ENCODE assay signal across 39 mouse cellular contexts in genomic region chr6:55328179-55328578, GRCm38 (mm10). TPM values are rescaled to one million over a fixed set of nuclear protein-coding genes. Genes with fewer than 3 reads are reported as not detected.
DNase-seq lines count a peak whose midpoint lies in the region; ATAC-seq and TF ChIP-seq lines count a peak whose summit lies in the region.
"Had no signal": no experiment of that assay in that cellular context is flagged by ENCODE, and none has a peak within 500 bp of the region (broad histone marks: within the 10 kb centered on the region; RNA-seq: fewer than 3 reads in every experiment).

No protein-coding gene starts in this region.

- TF ChIP-seq CTCF in lung, adult 2 months (IDR thresholded peaks at IDR 0.05; ENCODE audit: insufficient read depth, low read length) = no peak

- ATAC-seq in heart, embryonic 12.5 days (ENCODE audit: insufficient number of reproducible peaks, low FRiP score) = no peak
- no peak for ATAC-seq in kidney, embryonic 16.5 days (ENCODE audit: low FRiP score, low TSS enrichment)
- no peak for ATAC-seq in lung, embryonic 15.5 days (ENCODE audit: borderline replicate concordance, extremely low read depth, low FRiP score, low TSS enrichment)
- ATAC-seq in forebrain, embryonic 12.5 days (ENCODE audit: low FRiP score) = no peak
- ATAC-seq: forebrain, embryonic 15.5 days; intestine, embryonic 16.5 days; midbrain, embryonic 16.5 days had no signal

- H3K9ac ChIP-seq in heart, embryonic 12.5 days = no peak overlapping the region
- no peak overlapping the region for H3K9ac ChIP-seq in kidney, embryonic 16.5 days (replicated peaks; ENCODE audit: low read length)
- H3K9ac ChIP-seq in lung, embryonic 15.5 days = no peak overlapping the region
- no peak overlapping the region for H3K9ac ChIP-seq in forebrain, embryonic 12.5 days
- H3K9ac ChIP-seq: forebrain, embryonic 15.5 days; hindbrain, embryonic 13.5 days; limb, embryonic 12.5 days; liver, embryonic 15.5 days; neural tube, embryonic 12.5 days had no signal

- peak overlapping the region; percentile 36; the same call in 1 of the 2 replicates for H3K27ac ChIP-seq in heart, embryonic 12.5 days (ENCODE audit: poor library complexity, severe bottlenecking)
- H3K27ac ChIP-seq in kidney, embryonic 16.5 days (ENCODE audit: low read length) = no peak overlapping the region
- peak overlapping the region; percentile 49; the same call in 1 of the 2 replicates for H3K27ac ChIP-seq in lung, embryonic 15.5 days
- H3K27ac ChIP-seq in forebrain, embryonic 12.5 days = no peak overlapping the region
- H3K27ac ChIP-seq: forebrain, embryonic 15.5 days; hindbrain, embryonic 13.5 days; layer of hippocampus, adult 2 months; left cerebral cortex, adult 2 months; limb, embryonic 12.5 days; liver, embryonic 15.5 days; neural tube, embryonic 12.5 days; stomach, postnatal 0 days had no signal

- H3K4me3 ChIP-seq in heart, embryonic 12.5 days = no peak overlapping the region
- H3K4me3 ChIP-seq in kidney, embryonic 16.5 days (ENCODE audit: low read length) = no peak overlapping the region
- H3K4me3 ChIP-seq in lung, embryonic 15.5 days = no peak overlapping the region
- H3K4me3 ChIP-seq in lung, adult 2 months (replicated peaks; ENCODE audit: extremely low read depth, low read depth, low read length) = no peak overlapping the region
- H3K4me3 ChIP-seq in forebrain, embryonic 12.5 days (replicated peaks) = no peak overlapping the region
- H3K4me3 ChIP-seq: forebrain, embryonic 15.5 days; hindbrain, embryonic 13.5 days; layer of hippocampus, adult 2 months; left cerebral cortex, adult 2 months; limb, embryonic 12.5 days; liver, embryonic 15.5 days; myocyte; neural tube, embryonic 12.5 days had no signal

- no peak for TF ChIP-seq POLR2A in lung, adult 2 months (IDR thresholded peaks at IDR 0.05; ENCODE audit: borderline replicate concordance, extremely low read depth, low read depth, low read length)

- no peak overlapping the region for H3K4me2 ChIP-seq in heart, embryonic 12.5 days
- no peak overlapping the region for H3K4me2 ChIP-seq in kidney, embryonic 16.5 days (replicated peaks; ENCODE audit: low read depth, low read length)
- no peak overlapping the region for H3K4me2 ChIP-seq in lung, embryonic 15.5 days
- H3K4me2 ChIP-seq in forebrain, embryonic 12.5 days = no peak overlapping the region
- H3K4me2 ChIP-seq: forebrain, embryonic 15.5 days; heart, embryonic 11.5 days; hindbrain, embryonic 13.5 days; limb, embryonic 12.5 days; liver, embryonic 15.5 days; midbrain, embryonic 11.5 days; neural tube, embryonic 12.5 days had no signal

- H3K36me3 ChIP-seq in heart, embryonic 12.5 days = no peaks in the 10 kb centered on the region
- no peaks in the 10 kb centered on the region for H3K36me3 ChIP-seq in kidney, embryonic 16.5 days (ENCODE audit: insufficient read depth, low read length)
- no peaks in the 10 kb centered on the region for H3K36me3 ChIP-seq in lung, embryonic 15.5 days
- H3K36me3 ChIP-seq in forebrain, embryonic 12.5 days (replicated peaks) = no peaks in the 10 kb centered on the region
- H3K36me3 ChIP-seq: forebrain, embryonic 15.5 days; G1E; hindbrain, embryonic 13.5 days; limb, embryonic 12.5 days; liver, embryonic 15.5 days; neural tube, embryonic 12.5 days had no signal

- H3K4me1 ChIP-seq in heart, embryonic 12.5 days (replicated peaks) = peaks cover 43% of the 10 kb centered on the region
- H3K4me1 ChIP-seq in kidney, embryonic 16.5 days (ENCODE audit: insufficient read depth, low read length) = 0 out of 2 replicates have a peak, but pooled peaks cover 9% of the 10 kb centered on the region
- H3K4me1 ChIP-seq in lung, embryonic 15.5 days = peaks cover 56% of the 10 kb centered on the region
- peaks cover 26% of the 10 kb centered on the region for H3K4me1 ChIP-seq in lung, adult 2 months (ENCODE audit: control insufficient read depth, insufficient read depth, low read length)
- H3K4me1 ChIP-seq in forebrain, embryonic 12.5 days = peaks cover 9% of the 10 kb centered on the region
- H3K4me1 ChIP-seq: neural tube, embryonic 12.5 days had no signal

- 51% methylated on average over 4 of the region's 4 CpGs for WGBS in heart, embryonic 12.5 days
- WGBS in kidney, embryonic 16.5 days = 80% methylated on average over 4 of the region's 4 CpGs
- 62% methylated on average over 4 of the region's 4 CpGs for WGBS in lung, embryonic 15.5 days
- 54% methylated on average over 4 of the region's 4 CpGs for WGBS in lung, adult 2 months
- WGBS in forebrain, embryonic 12.5 days = 86% methylated on average over 4 of the region's 4 CpGs

- H3K9me3 ChIP-seq in heart, embryonic 12.5 days (replicated peaks) = no peaks in the 10 kb centered on the region
- H3K9me3 ChIP-seq in kidney, embryonic 16.5 days (ENCODE audit: low read length) = no peaks in the 10 kb centered on the region
- no peaks in the 10 kb centered on the region for H3K9me3 ChIP-seq in lung, embryonic 15.5 days
- no peaks in the 10 kb centered on the region for H3K9me3 ChIP-seq in forebrain, embryonic 12.5 days
- H3K9me3 ChIP-seq: forebrain, embryonic 15.5 days; G1E; hindbrain, embryonic 13.5 days; limb, embryonic 12.5 days; liver, embryonic 15.5 days; neural tube, embryonic 12.5 days had no signal

- H3K27me3 ChIP-seq in heart, embryonic 12.5 days (replicated peaks) = peaks cover 22% of the 10 kb centered on the region; the same call in 1 of the 2 replicates
- H3K27me3 ChIP-seq in kidney, embryonic 16.5 days (ENCODE audit: insufficient read depth, low read length) = no peaks in the 10 kb centered on the region
- H3K27me3 ChIP-seq in lung, embryonic 15.5 days = no peaks in the 10 kb centered on the region
- H3K27me3 ChIP-seq in forebrain, embryonic 12.5 days = no peaks in the 10 kb centered on the region
- H3K27me3 ChIP-seq: forebrain, embryonic 15.5 days; neural tube, embryonic 12.5 days had no signal

- no peak for DNase-seq in heart, adult 8-10 months (ENCODE audit: low spot score)
- peak; percentile 76 for DNase-seq in kidney, adult 11 months
- DNase-seq in lung, adult 2 months = no peak
- peak; percentile 75 to 80 for DNase-seq in kidney, postnatal 36 days
- DNase-seq: adrenal gland, adult 8-10 months; cerebellum, adult 2 months; cerebellum, postnatal 36 days; gastrocnemius, postnatal 36 days; heart, postnatal 4 days; lung, postnatal 14 days; right cerebral cortex, adult 18-20 months; thymus, adult 18-20 months; thymus, postnatal 25 days had no signal

RNA-seq across cellular contexts. Expression of gene Aqp1, which starts 8.1 kb away (rescaled TPM):
- 23.0 and 23.5 TPM in 2 replicates for polyA plus RNA-seq in heart, embryonic 12.5 days (2016; fragmentation: Nextera tagmentation; extraction: Ambion mirVana)
- total RNA-seq in heart, adult 8-10 months (2022) = 100 to 1,000 TPM; 336 to 404 (median 350) TPM
- 50.8 and 69.9 TPM in 2 replicates for polyA plus RNA-seq in kidney, embryonic 16.5 days (2015; fragmentation: Nextera tagmentation; extraction: Ambion mirVana)
- polyA plus RNA-seq in lung, embryonic 15.5 days (2015; fragmentation: Nextera tagmentation; extraction: Ambion mirVana) = 48.8 and 57.9 TPM in 2 replicates
- polyA plus RNA-seq in lung, adult 2 months (2012; rRNA removed) = 1,047 and 1,116 TPM in 2 replicates
- 3.2 and 4.9 TPM in 2 replicates for polyA plus RNA-seq in forebrain, embryonic 12.5 days (2016; fragmentation: Nextera tagmentation; extraction: Ambion mirVana)
- polyA plus RNA-seq: G1E had no signal

RNA-seq across cellular contexts. Expression of gene Ghrhr, which starts 47.9 kb away (rescaled TPM):
- not detected in 2 replicates for polyA plus RNA-seq in heart, embryonic 12.5 days (2016; fragmentation: Nextera tagmentation; extraction: Ambion mirVana)
- total RNA-seq in heart, adult 8-10 months (2022) = not detected
- 0.17 and 0.18 TPM in 2 replicates for polyA plus RNA-seq in kidney, embryonic 16.5 days (2015; fragmentation: Nextera tagmentation; extraction: Ambion mirVana)
- polyA plus RNA-seq in lung, embryonic 15.5 days (2015; fragmentation: Nextera tagmentation; extraction: Ambion mirVana) = 0.09 and 0.10 TPM in 2 replicates
- not detected in 2 replicates for polyA plus RNA-seq in lung, adult 2 months (2012; rRNA removed)
- polyA plus RNA-seq in forebrain, embryonic 12.5 days (2016; fragmentation: Nextera tagmentation; extraction: Ambion mirVana) = not detected in 2 replicates
- total RNA-seq: adrenal gland, adult 8-10 months; adrenal gland, postnatal 4 days; gastrocnemius, adult 18-20 months; gastrocnemius, postnatal 36 days; heart, postnatal 4 days; layer of hippocampus, adult 2 months; layer of hippocampus, postnatal 14 days; left cerebral cortex, adult 2 months; left cerebral cortex, postnatal 25 days; megakaryocyte, adult 5-6 weeks had no signal
- polyA plus RNA-seq: cerebellum, adult 2 months; embryonic facial prominence, embryonic 11.5 days; forebrain, embryonic 15.5 days; G1E; heart, embryonic 11.5 days; hindbrain, embryonic 13.5 days; limb, embryonic 12.5 days; liver, adult 2 months; midbrain, embryonic 11.5 days; midbrain, embryonic 16.5 days; myocyte; neural tube, embryonic 12.5 days; spleen, adult 2 months; stomach, postnatal 0 days had no signal

Comparison
In these comparisons a context has a peak if more than half of its experiments do, and no peak if none do; other contexts are left out.
1. RNA of gene Aqp1, which starts 8.1 kb away (polyA plus RNA-seq): 1,047 to 1,116 TPM in lung, adult 2 months; 50.8 to 69.9 TPM in kidney, embryonic 16.5 days, 48.8 to 57.9 TPM in lung, embryonic 15.5 days, 23.0 to 23.5 TPM in heart, embryonic 12.5 days and 3.2 to 4.9 TPM in forebrain, embryonic 12.5 days; every median in the first group is over 10 times any median in the second.
2. H3K27ac ChIP-seq: peak in heart, embryonic 12.5 days (single experiment) and lung, embryonic 15.5 days (single experiment); none in kidney, embryonic 16.5 days (single experiment) and forebrain, embryonic 12.5 days (single experiment).
3. DNase-seq: peak in kidney, adult 11 months (single experiment) and kidney, postnatal 36 days (2 of 2); none in heart, adult 8-10 months (single experiment) and lung, adult 2 months (single experiment).